Comparison of ENCODE assay signal across 8 mouse cellular contexts in genomic region chr15:102279783-102280520, GRCm38 (mm10). TPM values are rescaled to one million over a fixed set of nuclear protein-coding genes. Genes with fewer than 3 reads are reported as not detected.
A peak's percentile ranks its signal among the peaks of the same experiment; 100 is the strongest.
DNase-seq lines count a peak whose midpoint lies in the region; ATAC-seq and TF ChIP-seq lines count a peak whose summit lies in the region.

No protein-coding gene starts in this region.

- H3K9me3 ChIP-seq in intestine, embryonic 14.5 days (ENCODE audit: control insufficient read depth, low read length) = no peaks in the 10 kb centered on the region
- H3K9me3 ChIP-seq in midbrain, postnatal 0 days (ENCODE audit: low read length) = no peaks in the 10 kb centered on the region

- no peaks in the 10 kb centered on the region for H3K27me3 ChIP-seq in intestine, embryonic 14.5 days (replicated peaks; ENCODE audit: control insufficient read depth, insufficient read depth, low read length)
- no peaks in the 10 kb centered on the region for H3K27me3 ChIP-seq in midbrain, postnatal 0 days (ENCODE audit: insufficient read depth, low read length)

- H3K4me2 ChIP-seq in intestine, embryonic 14.5 days (ENCODE audit: low read length) = peak overlapping the region; percentile 82
- H3K4me2 ChIP-seq in midbrain, postnatal 0 days (ENCODE audit: low read depth, low read length, poor library complexity, severe bottlenecking) = peak overlapping the region; percentile 88

- H3K36me3 ChIP-seq in intestine, embryonic 14.5 days (ENCODE audit: control insufficient read depth, insufficient read depth, low read length) = peaks cover 20% of the 10 kb centered on the region
- H3K36me3 ChIP-seq in midbrain, postnatal 0 days (ENCODE audit: insufficient read depth, low read length) = peaks cover 20% of the 10 kb centered on the region

- H3K27ac ChIP-seq in intestine, embryonic 14.5 days (ENCODE audit: low read depth) = peak overlapping the region; percentile 78
- peak overlapping the region; percentile 76 for H3K27ac ChIP-seq in midbrain, postnatal 0 days (ENCODE audit: low read depth, low read length)

- ATAC-seq in frontal cortex, adult (ENCODE audit: low TSS enrichment) = peak; percentile 66
- ATAC-seq in intestine, embryonic 14.5 days (replicated peaks; ENCODE audit: low FRiP score, low TSS enrichment, low read depth) = peak; percentile 40
- peak; percentile 45 for ATAC-seq in midbrain, postnatal 0 days (ENCODE audit: low FRiP score)

- 23% methylated on average over 13 of the region's 13 CpGs for WGBS in intestine, embryonic 14.5 days
- WGBS in midbrain, postnatal 0 days = 35% methylated on average over 13 of the region's 13 CpGs

- H3K4me3 ChIP-seq in intestine, embryonic 14.5 days (ENCODE audit: low read depth, low read length) = peak overlapping the region; percentile 76
- peak overlapping the region; percentile 80 for H3K4me3 ChIP-seq in midbrain, postnatal 0 days (ENCODE audit: low read depth, low read length)

- DNase-seq in frontal cortex, postnatal 25 days (ENCODE audit: low spot score in 2 of 2) = no peak
- peak; percentile 34 for DNase-seq in urinary bladder, postnatal 14 days (ENCODE audit: low spot score)
- DNase-seq in urinary bladder, postnatal 36 days (ENCODE audit: low spot score in 2 of 2) = no peak
- no peak for DNase-seq in intestine, embryonic 14.5 days (ENCODE audit: low spot score)
- DNase-seq in midbrain, postnatal 0 days (ENCODE audit: low spot score) = no peak
- DNase-seq in frontal cortex, postnatal 10 days (ENCODE audit: low spot score in 2 of 2) = no peak
- DNase-seq in spleen, postnatal 4 days (ENCODE audit: low spot score in 2 of 2) = no peak

- no peak for TF ChIP-seq CTCF in midbrain, postnatal 0 days (IDR thresholded peaks at IDR 0.05)

- H3K9ac ChIP-seq in intestine, embryonic 14.5 days (ENCODE audit: low read length) = peak overlapping the region; percentile 60
- peak overlapping the region; percentile 78 for H3K9ac ChIP-seq in midbrain, postnatal 0 days (replicated peaks; ENCODE audit: low read length, poor library complexity, severe bottlenecking)

- peaks cover 10% of the 10 kb centered on the region for H3K4me1 ChIP-seq in intestine, embryonic 14.5 days (replicated peaks; ENCODE audit: control insufficient read depth, insufficient read depth, low read length)
- H3K4me1 ChIP-seq in midbrain, postnatal 0 days (ENCODE audit: insufficient read depth, low read length) = peaks cover 6% of the 10 kb centered on the region; the same call in 1 of the 2 replicates

RNA-seq across cellular contexts. Expression of gene Mfsd5, which starts 0.7 kb away (rescaled TPM):
- polyA plus RNA-seq in intestine, embryonic 14.5 days (2014; fragmentation: Nextera tagmentation; extraction: Ambion mirVana) = 65.3 and 67.1 TPM in 2 replicates
- 43.3 and 59.3 TPM in 2 replicates for total RNA-seq in midbrain, postnatal 0 days (2014; rRNA removed)
- 63.5 and 67.3 TPM in 2 replicates for polyA plus RNA-seq in midbrain, postnatal 0 days (2015; fragmentation: Nextera tagmentation; extraction: Ambion mirVana)

RNA-seq across cellular contexts. Expression of gene Gm9918, which starts 9.6 kb away (rescaled TPM):
- 0.11 and 0.19 TPM in 2 replicates for polyA plus RNA-seq in intestine, embryonic 14.5 days (2014; fragmentation: Nextera tagmentation; extraction: Ambion mirVana)
- not detected in 2 replicates for total RNA-seq in midbrain, postnatal 0 days (2014; rRNA removed)
- polyA plus RNA-seq in midbrain, postnatal 0 days (2015; fragmentation: Nextera tagmentation; extraction: Ambion mirVana) = not detected in 2 replicates

RNA-seq across cellular contexts. Expression of gene Espl1, which starts 16.1 kb away (rescaled TPM):
- 28.0 and 33.0 TPM in 2 replicates for polyA plus RNA-seq in intestine, embryonic 14.5 days (2014; fragmentation: Nextera tagmentation; extraction: Ambion mirVana)
- 2.7 and 4.5 TPM in 2 replicates for total RNA-seq in midbrain, postnatal 0 days (2014; rRNA removed)
- 1.7 and 2.7 TPM in 2 replicates for polyA plus RNA-seq in midbrain, postnatal 0 days (2015; fragmentation: Nextera tagmentation; extraction: Ambion mirVana)

RNA-seq across cellular contexts. Expression of gene Rarg, which starts 22.6 kb away (rescaled TPM):
- 16.4 and 17.1 TPM in 2 replicates for polyA plus RNA-seq in intestine, embryonic 14.5 days (2014; fragmentation: Nextera tagmentation; extraction: Ambion mirVana)
- 4.4 and 12.6 TPM in 2 replicates for total RNA-seq in midbrain, postnatal 0 days (2014; rRNA removed)
- 3.9 and 4.2 TPM in 2 replicates for polyA plus RNA-seq in midbrain, postnatal 0 days (2015; fragmentation: Nextera tagmentation; extraction: Ambion mirVana)

RNA-seq across cellular contexts. Expression of gene Pfdn5, which starts 46.0 kb away (rescaled TPM):
- 450 and 456 TPM in 2 replicates for polyA plus RNA-seq in intestine, embryonic 14.5 days (2014; fragmentation: Nextera tagmentation; extraction: Ambion mirVana)
- 145 and 153 TPM in 2 replicates for total RNA-seq in midbrain, postnatal 0 days (2014; rRNA removed)
- polyA plus RNA-seq in midbrain, postnatal 0 days (2015; fragmentation: Nextera tagmentation; extraction: Ambion mirVana) = 525 and 567 TPM in 2 replicates
